Mouse (Mus musculus): ENCODE data around the gene Capn9. TPM values are rescaled to one million over a fixed set of nuclear protein-coding genes. Genes with fewer than 3 reads are reported as not detected.

Capn9 gene
- polyA plus RNA-seq, 1 experiment: not detected

- Histone ChIP-seq H3K4me1 (ENCODE audit: control insufficient read depth, insufficient read depth, low read length) (no peaks in the 10 kb centered on the region), H3K4me3 (ENCODE audit: insufficient read depth, low read length) (no peak overlapping the region), H3K27ac (ENCODE audit: insufficient read depth, low read length) (no peak overlapping the region)
- TF ChIP-seq POLR2A (IDR thresholded peaks at IDR 0.05; ENCODE audit: low read depth, low read length) (no peak), CTCF (IDR thresholded peaks at IDR 0.05; ENCODE audit: borderline replicate concordance, insufficient read depth, low read length) (no peak)
Measured at GRCm38 (mm10) chr8:124569100-124569499, 6.8 kb upstream of the Capn9 start.

- TF ChIP-seq CTCF (IDR thresholded peaks at IDR 0.05; ENCODE audit: borderline replicate concordance, insufficient read depth, low read length) (no peak), POLR2A (IDR thresholded peaks at IDR 0.05; ENCODE audit: low read depth, low read length) (no peak)
- Histone ChIP-seq H3K27ac (ENCODE audit: insufficient read depth, low read length) (no peak within 1 kb of the TSS), H3K4me1 (ENCODE audit: control insufficient read depth, insufficient read depth, low read length) (no peaks in the 10 kb centered on the region), H3K4me3 (ENCODE audit: insufficient read depth, low read length) (no peak within 1 kb of the TSS)
Measured at GRCm38 (mm10) chr8:124569593-124569992, 6.3 kb upstream of the Capn9 start, which contains the start of gene Agt. TSS of gene Agt (minus strand) at chr8:124569706.

GRCm38 (mm10) chr8:124571732-124572429 is 4.0 kb upstream of the Capn9 start:
- Histone ChIP-seq H3K27ac (ENCODE audit: insufficient read depth, low read length) (no peak overlapping the region), H3K4me3 (ENCODE audit: insufficient read depth, low read length) (no peak overlapping the region), H3K4me1 (ENCODE audit: control insufficient read depth, insufficient read depth, low read length) (no peaks in the 10 kb centered on the region)
- TF ChIP-seq CTCF (IDR thresholded peaks at IDR 0.05; ENCODE audit: borderline replicate concordance, insufficient read depth, low read length) (no peak), POLR2A (IDR thresholded peaks at IDR 0.05; ENCODE audit: low read depth, low read length) (no peak)

- Histone ChIP-seq H3K4me3 (ENCODE audit: insufficient read depth, low read length) (no peak overlapping the region), H3K4me1 (ENCODE audit: control insufficient read depth, insufficient read depth, low read length) (no peaks in the 10 kb centered on the region), H3K27ac (ENCODE audit: insufficient read depth, low read length) (no peak overlapping the region)
- TF ChIP-seq POLR2A (IDR thresholded peaks at IDR 0.05; ENCODE audit: low read depth, low read length): no peak
- no peak for TF ChIP-seq CTCF (IDR thresholded peaks at IDR 0.05; ENCODE audit: borderline replicate concordance, insufficient read depth, low read length)
Measured at GRCm38 (mm10) chr8:124572430-124572775, 3.5 kb upstream of the Capn9 start.

- Histone ChIP-seq H3K4me1 (ENCODE audit: control insufficient read depth, insufficient read depth, low read length) (no peaks in the 10 kb centered on the region), H3K27ac (ENCODE audit: insufficient read depth, low read length) (no peak overlapping the region), H3K4me3 (ENCODE audit: insufficient read depth, low read length) (no peak overlapping the region)
- TF ChIP-seq CTCF (IDR thresholded peaks at IDR 0.05; ENCODE audit: borderline replicate concordance, insufficient read depth, low read length): peak; percentile 59; the same call in 1 of the 2 replicates
- TF ChIP-seq POLR2A (IDR thresholded peaks at IDR 0.05; ENCODE audit: low read depth, low read length): no peak
Measured at GRCm38 (mm10) chr8:124573552-124574340, 2.2 kb upstream of the Capn9 start.

GRCm38 (mm10) chr8:124576751-124577150 is 840 bp downstream of the Capn9 start:
- Histone ChIP-seq H3K4me3 (ENCODE audit: insufficient read depth, low read length) (no peak overlapping the region), H3K27ac (ENCODE audit: insufficient read depth, low read length) (no peak overlapping the region), H3K4me1 (ENCODE audit: control insufficient read depth, insufficient read depth, low read length) (no peaks in the 10 kb centered on the region)
- no peak for TF ChIP-seq CTCF (IDR thresholded peaks at IDR 0.05; ENCODE audit: borderline replicate concordance, insufficient read depth, low read length)
- no peak for TF ChIP-seq POLR2A (IDR thresholded peaks at IDR 0.05; ENCODE audit: low read depth, low read length)

GRCm38 (mm10) chr8:124585718-124586425 is 10.0 kb downstream of the Capn9 start:
- Histone ChIP-seq H3K4me3 (ENCODE audit: insufficient read depth, low read length) (no peak overlapping the region), H3K27ac (ENCODE audit: insufficient read depth, low read length) (no peak overlapping the region), H3K4me1 (ENCODE audit: control insufficient read depth, insufficient read depth, low read length) (no peaks in the 10 kb centered on the region)
- no peak for TF ChIP-seq CTCF (IDR thresholded peaks at IDR 0.05; ENCODE audit: borderline replicate concordance, insufficient read depth, low read length)
- TF ChIP-seq POLR2A (IDR thresholded peaks at IDR 0.05; ENCODE audit: low read depth, low read length): no peak

- Histone ChIP-seq H3K4me3 (ENCODE audit: insufficient read depth, low read length) (no peak overlapping the region), H3K4me1 (ENCODE audit: control insufficient read depth, insufficient read depth, low read length) (no peaks in the 10 kb centered on the region), H3K27ac (ENCODE audit: insufficient read depth, low read length) (no peak overlapping the region)
- TF ChIP-seq POLR2A (IDR thresholded peaks at IDR 0.05; ENCODE audit: low read depth, low read length): no peak
Measured at GRCm38 (mm10) chr8:124586556-124586955, 10.6 kb downstream of the Capn9 start.

- Histone ChIP-seq H3K27ac (ENCODE audit: insufficient read depth, low read length) (no peak overlapping the region), H3K4me3 (ENCODE audit: insufficient read depth, low read length) (no peak overlapping the region), H3K4me1 (ENCODE audit: control insufficient read depth, insufficient read depth, low read length) (no peaks in the 10 kb centered on the region)
- no peak for TF ChIP-seq CTCF (IDR thresholded peaks at IDR 0.05; ENCODE audit: borderline replicate concordance, insufficient read depth, low read length)
- TF ChIP-seq POLR2A (IDR thresholded peaks at IDR 0.05; ENCODE audit: low read depth, low read length): no peak
Measured at GRCm38 (mm10) chr8:124589393-124589792, 13.5 kb downstream of the Capn9 start.

Data from embryonic fibroblast, embryonic 13.5 days (primary cell).